Mouse (Mus musculus) layer of hippocampus, adult 8-10 months (tissue): ENCODE results near the gene Zfp831. TPM values are rescaled to one million over a fixed set of nuclear protein-coding genes. Genes with fewer than 3 reads are reported as not detected.
A peak's percentile ranks its signal among the peaks of the same experiment; 100 is the strongest.

Experiments used
- DNase-seq, 2 experiments: peaks; one replicate each; pipeline ENCODE4 v3.0.0; 2022; ENCODE audit warnings: low spot score in 2 of 2
- total RNA-seq, 4 experiments: library from RNA; stranded (reverse); gene quantifications; 2 replicates each; pipeline ENCODE4 v1.2.4; 2022

The Zfp831 gene
- total RNA-seq: 10 to 100 TPM; 17.9 to 27.5 (median 22.9) TPM

- DNase-seq: no peak
Measured at GRCm38 (mm10) chr2:174643448-174644144, at the start of gene Zfp831. Zfp831 (plus strand) TSS chr2:174643534.

- no peak for DNase-seq
Measured at GRCm38 (mm10) chr2:174594965-174595364, 48.4 kb upstream of the Zfp831 start.

- DNase-seq: no peak
Measured at GRCm38 (mm10) chr2:174595611-174596010, 47.7 kb upstream of the Zfp831 start.

- no peak for DNase-seq
Measured at GRCm38 (mm10) chr2:174596457-174596856, 46.9 kb upstream of the Zfp831 start.

- DNase-seq: peak; percentile 33 to 54
Measured at GRCm38 (mm10) chr2:174598451-174598850, 44.9 kb upstream of the Zfp831 start.

GRCm38 (mm10) chr2:174599071-174599635 is 44.2 kb upstream of the Zfp831 start:
- DNase-seq: no peak

GRCm38 (mm10) chr2:174599853-174600271 is 43.5 kb upstream of the Zfp831 start:
- DNase-seq: peak; percentile 55 to 56

GRCm38 (mm10) chr2:174601938-174602685 is 41.2 kb upstream of the Zfp831 start:
- no peak for DNase-seq

GRCm38 (mm10) chr2:174603321-174603720 is 40.0 kb upstream of the Zfp831 start:
- DNase-seq: no peak

- no peak for DNase-seq
Measured at GRCm38 (mm10) chr2:174605020-174605419, 38.3 kb upstream of the Zfp831 start.

- no peak for DNase-seq
Measured at GRCm38 (mm10) chr2:174605442-174606087, 37.8 kb upstream of the Zfp831 start.

- DNase-seq: no peak
Measured at GRCm38 (mm10) chr2:174606376-174606775, 37.0 kb upstream of the Zfp831 start.

GRCm38 (mm10) chr2:174609892-174610291 is 33.4 kb upstream of the Zfp831 start:
- DNase-seq: no peak

- DNase-seq: no peak
Measured at GRCm38 (mm10) chr2:174612386-174613063, 30.8 kb upstream of the Zfp831 start.

- no peak for DNase-seq
Measured at GRCm38 (mm10) chr2:174613221-174613620, 30.1 kb upstream of the Zfp831 start.

GRCm38 (mm10) chr2:174613921-174614441 is 29.4 kb upstream of the Zfp831 start:
- DNase-seq: no peak

GRCm38 (mm10) chr2:174621881-174622280 is 21.5 kb upstream of the Zfp831 start:
- DNase-seq: no peak

GRCm38 (mm10) chr2:174624430-174624829 is 18.9 kb upstream of the Zfp831 start:
- no peak for DNase-seq

- no peak for DNase-seq
Measured at GRCm38 (mm10) chr2:174627021-174627420, 16.3 kb upstream of the Zfp831 start.

- DNase-seq: no peak
Measured at GRCm38 (mm10) chr2:174629299-174629850, 14.0 kb upstream of the Zfp831 start.

GRCm38 (mm10) chr2:174636750-174637149 is 6.6 kb upstream of the Zfp831 start:
- no peak for DNase-seq
